Mouse (Mus musculus) lung, postnatal 25 days (tissue): Measurements from ENCODE around the gene Abcc6.

Source experiments
- DNase-seq: peaks from one replicate; pipeline ENCODE4 v3.0.0; 2022; ENCODE audit warnings: low spot score

The Abcc6 gene

DNA sequence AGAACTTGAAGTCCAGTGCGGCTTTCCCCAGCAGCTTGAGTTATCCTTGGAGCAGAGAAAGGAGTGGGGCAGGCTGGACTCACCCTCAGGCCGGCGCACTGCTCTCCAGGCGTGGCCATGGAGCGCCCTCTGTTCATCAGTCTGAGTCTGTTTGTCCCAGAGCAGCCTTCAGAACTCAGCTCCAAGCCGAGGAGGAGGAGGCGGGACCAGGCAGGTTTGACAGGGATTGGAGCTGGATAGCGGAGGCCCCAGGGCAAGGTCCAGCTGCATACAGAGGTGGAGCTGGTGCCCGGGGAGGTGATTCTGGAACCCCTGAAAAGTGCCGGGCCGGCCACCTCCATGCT lies at the start of gene Abcc6:
TSS of gene Abcc6 (minus strand) at position 158 of the 344 bp plus-strand sequence.
- DNase-seq = peak; percentile 17

DNA sequence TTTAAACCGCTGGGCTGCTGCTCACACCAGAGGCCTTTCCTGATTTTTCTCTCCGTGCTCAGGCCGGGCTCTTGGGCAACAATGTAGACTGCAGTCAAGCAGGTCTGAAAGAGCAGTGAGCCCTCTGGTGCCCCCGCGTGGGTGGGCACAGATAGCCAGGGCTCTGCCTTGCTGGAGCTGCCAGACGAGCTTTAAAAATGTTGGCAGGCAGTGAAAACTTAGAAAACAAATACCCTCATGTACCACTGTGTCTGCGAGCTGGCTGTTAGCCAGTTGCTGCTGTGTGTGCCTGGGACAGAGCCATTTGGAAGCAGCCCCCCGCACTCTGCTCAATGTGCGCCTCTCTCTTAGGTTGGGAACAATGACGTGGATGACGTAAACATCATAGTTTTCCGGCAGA lies 47.6 kb upstream of the Abcc6 start:
- no peak for DNase-seq

DNA sequence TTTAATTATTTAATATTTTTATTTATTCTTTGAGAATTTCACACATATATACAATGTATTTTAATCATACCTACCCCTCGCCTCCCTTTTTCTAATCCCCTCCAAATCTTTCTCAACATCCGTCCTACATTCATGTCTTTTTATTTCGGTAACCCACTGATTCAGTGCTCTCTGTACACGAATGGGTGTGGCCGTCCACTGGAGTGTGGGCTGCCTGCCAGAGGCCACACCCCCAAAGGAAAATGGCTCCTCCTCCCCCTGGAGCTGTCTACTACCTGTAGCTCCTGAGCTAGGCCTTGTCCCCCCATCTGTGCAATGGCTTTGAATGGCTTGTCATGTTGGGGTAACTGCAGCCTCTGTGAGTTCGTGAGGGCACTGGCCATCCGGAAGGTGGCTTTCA lies 46.7 kb upstream of the Abcc6 start:
- no peak for DNase-seq

DNA sequence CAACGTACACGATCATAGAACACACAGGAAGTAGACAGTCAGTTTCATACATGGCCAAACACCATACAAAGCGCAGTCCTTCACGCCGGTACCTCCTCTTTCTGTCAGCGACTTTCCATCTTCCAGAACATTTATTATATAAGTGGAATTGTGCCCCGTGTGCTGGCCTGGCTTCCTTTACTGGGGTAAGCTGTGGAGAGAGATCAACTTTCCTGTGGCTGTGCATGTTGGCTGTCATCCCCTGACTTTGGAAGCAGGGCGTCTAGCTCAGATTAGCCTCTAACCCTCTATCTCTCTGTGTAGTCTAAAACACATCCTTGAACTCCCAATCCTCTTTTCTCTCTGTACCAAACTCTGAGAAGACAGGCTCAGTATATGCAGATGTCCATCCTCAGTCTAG lies 38.7 kb upstream of the Abcc6 start:
- DNase-seq = no peak

DNA sequence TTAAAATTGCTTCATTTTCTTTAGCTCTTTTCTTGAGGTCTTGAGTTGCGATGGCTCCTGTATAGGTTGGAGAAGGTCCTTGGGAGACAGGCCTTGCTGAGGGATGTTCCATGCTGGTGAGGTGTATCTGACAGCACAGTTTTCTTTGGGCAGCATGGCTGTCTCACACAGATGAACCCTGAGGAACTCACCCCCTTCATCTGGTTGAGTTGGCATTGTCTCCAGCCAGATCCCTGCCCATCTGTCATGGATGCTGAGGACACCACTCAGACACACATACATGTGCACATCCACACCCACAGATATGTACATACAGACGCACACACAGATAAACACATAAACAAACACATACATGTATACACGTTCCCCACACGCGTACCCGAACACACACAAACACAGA lies 33.2 kb upstream of the Abcc6 start:
- no peak for DNase-seq

DNA sequence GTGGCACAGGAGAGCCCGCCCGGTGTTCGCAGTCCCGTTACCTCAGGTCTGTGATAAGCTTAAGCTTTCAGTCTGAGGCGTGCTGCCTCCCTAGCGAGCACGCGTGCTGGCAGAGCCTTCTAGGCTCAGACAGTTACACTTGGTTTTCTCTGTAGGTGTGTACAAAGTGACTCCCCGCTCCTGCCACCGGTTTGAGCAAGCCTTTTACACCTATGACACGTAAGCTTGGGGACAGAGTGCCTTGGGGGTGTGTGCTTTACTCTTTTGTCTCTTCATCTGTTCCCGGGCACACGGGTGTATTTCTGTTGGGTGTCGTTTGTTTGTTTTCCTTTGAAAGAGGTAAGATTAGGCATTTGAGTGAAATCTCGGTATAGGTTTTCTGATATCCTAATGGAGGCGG lies 31.5 kb upstream of the Abcc6 start:
- DNase-seq = no peak

DNA sequence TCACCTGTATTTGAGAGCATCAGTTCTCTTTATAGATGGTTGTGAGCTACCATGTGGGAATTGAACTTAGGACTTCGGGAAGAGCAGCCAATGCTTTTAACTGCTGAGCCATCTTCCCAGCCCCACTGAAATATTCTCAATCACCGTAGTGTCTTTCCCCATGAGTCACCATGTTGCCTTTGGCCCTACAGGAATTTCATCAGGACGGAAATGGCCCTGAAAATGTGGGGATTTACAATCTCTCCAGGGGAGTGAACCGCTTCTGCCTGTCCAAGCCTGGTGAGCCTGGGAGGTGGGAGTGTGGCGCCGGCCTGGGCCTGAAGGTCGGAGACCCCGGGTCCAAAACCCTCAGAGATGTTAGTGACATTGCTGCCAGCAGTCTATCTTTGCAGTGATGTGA lies 30.6 kb upstream of the Abcc6 start:
- DNase-seq = no peak

DNA sequence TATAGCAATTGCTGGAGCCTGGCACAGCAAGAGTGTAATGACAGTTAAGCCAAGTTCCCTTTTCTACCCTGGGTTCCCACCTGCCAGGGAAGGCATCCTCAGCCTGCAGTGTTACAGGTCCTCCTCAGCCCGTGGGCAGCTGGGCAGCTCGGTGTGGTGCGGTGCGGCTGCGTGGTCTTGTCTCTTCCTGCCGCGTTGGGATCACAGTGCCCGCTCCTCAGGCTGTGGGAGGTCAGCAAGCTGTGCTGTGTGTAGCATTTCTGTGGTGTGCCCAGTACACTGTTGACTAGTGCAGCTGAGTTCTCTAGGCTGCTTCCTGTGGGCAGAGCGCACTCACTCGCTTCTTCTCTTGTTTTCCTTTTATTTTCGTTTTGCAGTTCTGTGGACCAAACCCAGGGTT lies 28.8 kb upstream of the Abcc6 start:
- no peak for DNase-seq

DNA sequence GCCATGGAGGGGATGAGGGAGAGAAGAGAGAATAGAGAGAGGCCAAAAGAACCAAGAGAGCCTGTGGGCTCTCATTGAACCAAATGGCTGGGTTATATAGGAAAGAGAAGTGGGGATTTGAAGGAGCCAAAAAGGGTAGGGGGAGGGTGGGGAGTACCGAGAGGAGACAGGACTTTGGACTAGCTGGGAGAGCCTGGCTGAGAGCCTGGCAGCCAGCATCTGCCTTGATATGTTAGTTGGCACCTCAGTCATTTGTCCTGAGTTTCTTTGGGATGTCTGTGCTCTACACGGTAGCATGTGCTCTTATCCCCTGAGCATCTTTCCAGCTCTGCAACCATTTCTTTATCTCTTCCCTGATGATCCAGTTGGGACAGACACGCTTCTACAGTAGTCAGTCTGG lies 23.5 kb upstream of the Abcc6 start:
- DNase-seq = no peak

DNA sequence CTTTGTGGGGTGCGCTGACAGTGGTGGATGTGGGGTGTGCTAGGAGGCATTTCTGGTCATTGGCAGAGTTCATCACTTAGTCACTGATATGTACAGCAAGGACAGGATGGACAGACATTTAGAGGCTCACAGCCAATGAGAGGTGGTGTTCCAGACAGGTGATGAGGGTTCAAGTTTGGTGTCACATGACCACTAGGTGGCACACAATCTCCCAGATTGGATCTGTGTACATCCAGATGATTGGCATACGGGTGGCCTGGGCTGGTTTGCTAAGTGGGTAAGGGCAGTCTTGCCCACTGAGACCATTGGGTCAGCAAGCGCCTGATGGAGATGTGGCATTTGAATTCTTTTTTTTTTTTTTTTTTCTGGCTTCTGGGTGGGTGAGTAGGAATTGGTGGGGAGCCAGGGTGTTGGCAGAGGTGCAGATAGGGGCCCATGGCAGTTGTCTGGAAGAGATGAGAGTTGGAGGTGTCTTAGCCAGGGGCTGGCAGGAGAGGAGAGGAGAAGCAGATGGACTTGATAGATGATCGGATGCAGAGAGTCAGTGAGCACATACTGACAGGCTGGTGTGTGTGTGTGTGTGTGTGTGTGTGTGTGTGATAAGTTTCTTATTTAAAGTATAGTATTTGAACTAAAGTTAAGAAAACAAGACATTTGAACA lies 22.2 kb upstream of the Abcc6 start:
- peak; percentile 19 for DNase-seq

DNA sequence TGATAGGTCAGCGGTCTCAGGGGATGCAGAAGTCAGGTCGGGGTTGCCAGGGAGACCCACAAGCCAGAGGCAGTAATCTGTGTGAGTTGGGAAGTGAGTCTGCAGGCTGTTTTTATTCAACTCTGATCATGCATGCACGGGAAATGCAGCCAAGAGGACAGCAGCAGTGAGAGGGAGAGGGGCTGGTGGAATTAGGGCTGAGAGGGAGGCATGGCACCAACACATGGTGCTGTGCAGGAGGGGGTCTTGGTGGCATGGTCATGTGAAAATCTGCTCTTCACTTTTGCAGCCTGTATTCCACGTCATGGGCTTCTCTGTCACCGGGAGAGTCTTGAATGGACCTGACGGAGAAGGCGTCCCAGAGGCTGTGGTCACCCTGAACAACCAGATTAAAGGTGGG lies 19.9 kb upstream of the Abcc6 start:
- no peak for DNase-seq

DNA sequence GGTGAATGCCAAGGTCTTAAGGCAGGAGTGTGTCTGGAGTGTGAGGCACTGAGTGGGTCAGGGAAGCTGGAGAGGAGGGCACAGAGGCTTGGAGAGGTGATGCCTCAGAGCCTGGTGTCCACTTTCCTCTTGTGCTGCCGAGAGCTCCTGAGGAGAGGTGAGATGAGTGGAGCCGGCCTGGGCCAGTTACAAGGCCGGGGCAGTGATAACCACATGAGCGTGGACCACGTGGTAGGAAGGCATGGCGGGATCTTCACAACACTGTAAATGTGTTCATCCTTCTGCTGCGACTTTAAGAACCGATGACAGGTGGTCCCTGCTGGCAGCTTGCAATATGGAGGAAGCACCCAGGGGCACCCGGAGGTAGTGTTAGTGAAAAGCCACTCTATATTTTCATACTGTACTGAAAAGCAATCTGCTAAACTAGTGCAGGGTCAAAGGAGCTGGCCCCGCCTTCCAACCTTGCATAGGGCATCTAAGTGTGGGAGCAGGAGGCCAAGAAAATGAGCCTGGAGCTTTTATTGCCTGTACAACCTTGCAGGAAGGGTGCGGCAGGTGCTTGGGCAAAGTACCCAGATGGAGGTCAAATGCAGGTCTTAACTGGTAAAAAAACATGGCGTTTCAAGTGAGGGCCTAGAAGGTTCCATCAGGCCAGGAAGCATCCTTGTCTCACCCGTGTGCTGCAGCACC lies 17.9 kb upstream of the Abcc6 start:
- DNase-seq = no peak

DNA sequence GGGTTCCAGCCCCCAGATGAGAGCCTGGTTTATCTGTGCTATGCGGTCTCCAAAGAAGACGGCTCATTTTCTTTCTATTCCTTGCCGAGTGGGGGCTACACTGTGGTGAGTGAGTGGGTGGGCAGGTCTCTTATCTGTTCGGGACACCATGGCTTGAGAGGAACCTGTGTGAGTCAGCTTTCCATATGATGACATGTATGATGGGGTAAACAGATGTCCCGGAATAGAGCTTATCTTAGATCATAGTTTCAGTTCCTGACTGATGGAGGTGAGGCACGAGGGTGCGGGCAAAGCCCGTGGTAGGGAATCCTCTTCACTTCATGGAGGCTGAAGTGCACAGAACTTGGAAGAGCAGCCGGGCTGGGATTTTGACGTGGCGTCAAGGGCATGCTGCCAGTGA lies 15.8 kb upstream of the Abcc6 start:
- no peak for DNase-seq

DNA sequence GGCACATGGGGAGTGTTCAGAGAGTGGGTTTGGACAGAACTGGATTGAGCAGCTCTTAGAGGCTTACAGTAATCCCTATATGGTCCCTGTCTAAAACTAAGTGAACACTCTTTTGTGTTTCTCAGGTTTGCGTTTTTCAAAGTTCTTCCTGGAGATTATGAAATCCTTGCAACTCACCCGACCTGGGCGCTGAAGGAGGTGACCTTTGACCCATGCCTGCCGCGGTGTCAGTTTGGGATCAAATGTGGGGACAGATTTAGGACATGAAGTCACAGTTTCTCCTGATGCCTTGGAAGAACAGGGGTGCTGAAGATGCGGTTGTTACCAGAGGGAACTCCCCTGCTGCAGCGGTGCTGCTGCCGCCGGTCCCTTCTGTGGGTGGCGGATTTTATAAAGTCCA lies 14.0 kb upstream of the Abcc6 start:
- no peak for DNase-seq

DNA sequence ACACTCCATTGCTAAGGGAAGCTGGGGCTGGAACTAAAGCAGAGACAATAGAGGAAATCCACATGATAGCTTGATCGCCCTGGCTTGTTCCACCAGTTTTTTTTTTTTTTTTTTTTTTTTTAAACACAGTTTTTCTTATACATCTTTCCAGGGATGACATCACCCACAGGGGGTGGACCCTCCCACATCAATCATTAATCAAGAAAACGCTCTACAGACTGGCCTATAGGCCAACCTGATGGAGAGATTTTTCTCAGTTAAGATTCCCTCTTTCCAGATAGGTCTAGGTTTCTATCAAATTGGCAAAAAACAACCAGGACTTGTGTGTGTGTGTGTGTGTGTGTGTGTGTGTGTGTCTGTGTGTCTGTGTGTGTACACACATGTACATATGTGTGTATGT lies 9.8 kb upstream of the Abcc6 start:
- no peak for DNase-seq

DNA sequence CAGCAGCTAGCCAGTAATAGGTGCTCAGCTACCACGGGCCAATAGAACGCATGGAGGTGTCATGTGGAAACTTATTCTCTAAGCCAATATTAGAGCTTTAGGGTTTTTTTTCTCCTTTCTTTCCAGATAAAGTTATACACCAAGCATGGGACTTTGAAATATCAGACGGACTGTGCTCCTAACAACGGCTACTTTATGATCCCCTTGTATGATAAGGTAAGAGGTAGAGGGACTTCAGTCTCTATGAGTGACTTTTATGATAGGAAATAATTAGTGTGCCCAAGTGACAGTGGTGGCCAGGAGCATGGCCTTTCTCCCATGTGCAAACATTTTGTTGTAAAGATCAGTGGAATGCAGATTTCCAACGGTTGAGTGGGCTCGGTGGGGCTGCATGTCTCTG lies 7.3 kb upstream of the Abcc6 start:
- DNase-seq = no peak

DNA sequence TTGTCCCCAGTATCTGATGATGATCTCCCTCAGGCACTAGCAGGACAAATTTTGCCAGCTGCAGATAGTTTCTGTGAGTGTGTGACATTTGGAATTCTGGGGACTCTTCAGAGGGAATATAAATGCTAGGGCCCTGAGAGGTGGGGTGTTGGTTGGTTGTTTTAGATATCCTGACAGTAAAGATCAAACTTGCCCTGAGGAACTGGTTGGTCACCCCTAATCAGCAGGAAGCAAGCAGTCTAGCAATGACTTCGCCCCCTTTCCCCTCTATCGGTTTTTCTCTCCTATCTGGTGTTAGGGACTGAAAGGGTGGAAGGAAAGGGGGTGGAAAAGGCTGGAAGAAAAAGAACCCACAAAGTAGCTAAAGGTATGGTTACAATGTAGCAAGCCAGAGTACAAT lies 5.4 kb upstream of the Abcc6 start:
- no peak for DNase-seq

DNA sequence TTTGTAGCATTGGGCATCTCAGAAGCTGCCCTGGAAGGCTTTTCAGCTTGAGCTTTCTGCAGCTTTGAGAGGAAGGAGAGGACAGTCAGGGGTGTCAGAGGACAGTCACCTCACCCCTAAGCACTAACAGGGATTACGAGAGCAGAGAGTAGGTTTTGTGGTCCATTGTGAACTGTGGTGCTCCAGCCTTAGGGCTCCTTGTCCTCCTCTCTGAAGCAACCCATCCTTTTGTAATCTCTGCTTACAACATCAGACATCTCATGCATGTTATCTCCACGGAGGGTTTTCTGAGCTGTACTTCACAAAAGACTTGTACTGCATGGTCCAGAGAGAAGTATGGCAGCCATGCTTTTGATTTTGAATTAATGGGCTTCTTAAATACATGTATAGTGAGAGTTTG lies 4.9 kb upstream of the Abcc6 start:
- no peak for DNase-seq

DNA sequence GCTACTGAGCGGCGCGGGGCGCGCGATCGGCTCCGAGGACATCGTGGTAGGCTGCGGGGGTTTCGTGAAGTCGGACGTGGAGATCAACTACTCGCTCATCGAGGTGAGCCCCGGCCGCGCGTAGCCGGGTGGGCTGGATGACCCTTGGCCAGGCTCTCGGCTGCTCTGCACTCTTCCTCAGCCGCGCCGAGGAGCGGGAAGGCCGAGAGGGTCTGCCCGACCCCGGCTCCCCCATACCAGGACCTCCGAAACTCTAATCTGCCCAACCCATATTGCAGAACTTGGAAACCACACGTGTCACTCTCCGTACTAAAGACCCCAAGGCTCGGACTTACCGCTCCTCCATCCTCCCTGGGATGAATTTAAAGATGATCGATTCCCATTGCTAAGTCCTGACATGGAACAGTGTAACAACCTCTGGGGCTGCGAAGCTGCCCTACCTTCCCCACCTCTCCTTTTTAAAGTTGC lies 3.8 kb upstream of the Abcc6 start:
- no peak for DNase-seq

DNA sequence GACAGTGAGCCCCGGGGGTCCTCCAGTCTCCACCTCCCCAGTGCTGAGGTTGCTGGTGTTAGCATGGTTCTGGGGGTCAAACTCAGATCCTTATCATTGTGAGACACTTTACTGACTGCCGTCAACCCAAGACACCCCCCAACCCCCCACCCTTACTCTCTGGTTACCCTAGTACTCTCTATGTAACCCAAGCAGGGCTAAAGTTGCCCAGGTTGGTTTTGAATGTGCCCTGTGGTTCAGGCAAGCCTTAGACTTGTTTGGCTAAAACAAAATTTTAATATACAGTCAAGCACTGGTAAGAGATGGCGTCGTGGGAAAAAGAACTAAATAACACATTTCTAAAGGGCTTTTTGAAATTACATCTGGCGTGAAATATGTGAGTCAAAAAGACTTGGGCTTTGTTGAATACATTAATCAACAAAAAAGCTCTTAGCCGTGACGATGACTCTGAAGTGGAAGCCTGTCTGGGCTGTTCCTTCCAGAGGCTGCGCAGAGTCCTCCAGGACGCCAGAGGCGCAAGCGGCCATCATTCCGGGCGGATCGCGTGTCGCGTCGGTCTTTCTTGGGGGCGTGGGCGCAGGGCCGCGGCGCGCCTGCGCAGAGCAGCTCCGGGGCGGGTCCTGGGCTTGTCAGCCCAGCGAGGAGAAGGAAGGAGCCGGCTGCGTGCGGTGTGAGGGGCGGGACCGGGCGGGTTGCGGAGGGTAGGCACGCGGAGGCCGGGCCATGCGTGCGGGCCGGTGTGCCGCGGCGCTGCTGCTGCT lies 3.2 kb upstream of the Abcc6 start, which contains the start of gene Nomo1:
TSS of gene Nomo1 (plus strand) at position 590 of the 761 bp plus-strand sequence.
- peak; percentile 96 for DNase-seq

DNA sequence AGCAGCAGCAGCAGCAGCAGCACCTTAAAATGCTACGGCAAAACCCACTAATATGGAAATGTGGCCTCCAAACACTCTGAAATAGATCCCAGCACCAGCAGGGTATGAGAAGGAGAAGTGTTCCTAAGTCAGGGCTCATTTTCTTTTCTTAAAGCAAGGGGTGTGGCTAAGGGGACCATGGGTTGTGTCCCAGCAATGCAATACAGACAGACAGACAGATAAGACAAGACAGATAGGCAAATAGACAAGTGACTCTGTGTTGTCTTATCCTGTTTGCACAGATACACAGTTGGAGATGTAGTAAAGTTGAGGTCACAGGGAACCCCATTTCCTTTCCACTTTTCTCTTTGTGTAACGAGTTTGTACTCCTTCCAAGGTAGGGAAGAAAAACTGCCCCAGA lies 973 bp upstream of the Abcc6 start:
- DNase-seq = no peak

DNA sequence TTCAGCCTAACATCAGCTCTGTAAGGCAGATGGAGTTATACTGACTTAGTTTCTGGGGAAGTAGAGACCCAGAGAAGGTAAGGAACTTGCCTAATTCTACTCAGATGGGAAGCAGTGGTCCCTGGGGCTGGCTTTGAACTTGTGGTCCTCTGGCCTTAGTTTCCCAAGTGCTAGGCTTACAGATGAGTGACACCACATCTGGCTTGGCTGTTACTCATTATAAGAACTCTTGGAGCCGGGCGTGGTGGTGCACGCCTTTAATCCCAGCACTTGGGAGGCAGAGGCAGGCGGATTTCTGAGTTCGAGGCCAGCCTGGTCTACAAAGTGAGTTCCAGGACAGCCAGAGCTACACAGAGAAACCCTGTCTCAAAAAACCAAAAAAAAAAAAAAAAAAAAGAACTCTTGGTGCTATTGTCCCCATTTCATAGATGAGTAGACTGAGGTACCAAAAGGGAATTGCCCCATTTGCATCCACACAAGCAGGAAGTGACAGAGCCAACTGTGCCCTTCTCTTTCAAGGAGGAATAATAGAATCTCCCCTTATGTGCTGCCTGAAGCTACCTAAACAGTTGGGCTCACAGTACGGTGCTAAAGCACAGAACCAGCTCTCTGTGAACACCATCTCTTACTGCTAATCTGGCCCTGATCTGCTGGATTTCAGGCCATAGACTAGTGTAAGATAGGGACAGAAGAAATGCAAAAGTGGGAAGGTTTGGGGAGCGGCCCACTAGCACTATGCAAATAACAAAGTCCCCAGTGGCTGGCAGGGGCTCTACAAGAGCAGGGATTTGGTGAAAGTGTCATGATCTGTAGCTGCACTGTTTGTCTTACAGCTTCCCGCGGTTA lies 580 bp downstream of the Abcc6 start:
- DNase-seq = no peak
